Mouse (Mus musculus): Measurements from ENCODE around the gene Rhbdd1.

- no peak for TF ChIP-seq CTCF (IDR thresholded peaks at IDR 0.05; ENCODE audit: borderline replicate concordance, insufficient read depth, low read depth, low read length)
- no peak for TF ChIP-seq POLR2A (IDR thresholded peaks at IDR 0.05; ENCODE audit: borderline replicate concordance, insufficient read depth, low read length)
These were observed 29.0 kb upstream of the Rhbdd1 start for GRCm38 (mm10) chr1:82287052-82287775.
